Mouse (Mus musculus): ENCODE results near the gene Kank2.
"Not testable (repeated sequence)": the region's sequence is repeated elsewhere in the genome, so short reads cannot be mapped to it uniquely, and the experiment has no call there.

The Kank2 gene

DNA sequence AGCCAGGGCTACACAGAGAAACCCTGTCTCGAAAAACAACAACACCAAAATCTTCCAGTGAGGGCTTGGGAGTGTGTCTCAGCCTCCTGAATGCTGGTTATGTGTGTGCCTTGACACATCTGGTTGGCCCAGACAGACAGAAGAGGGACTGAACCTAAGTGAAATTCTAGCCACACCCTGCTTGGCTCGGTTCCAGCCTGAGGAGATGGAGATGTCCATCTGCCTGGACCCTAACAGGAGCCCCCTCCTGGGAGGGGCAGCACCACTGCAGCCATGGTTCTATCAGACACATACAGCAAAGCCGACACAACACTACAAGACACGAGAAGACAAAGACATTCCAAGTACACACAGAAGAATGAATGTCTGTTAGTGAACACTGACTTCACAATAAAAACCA, 19.6 kb upstream of the Kank2 start:
- in situ Hi-C loops (cut with MboI, MseI): no loop called here

DNA sequence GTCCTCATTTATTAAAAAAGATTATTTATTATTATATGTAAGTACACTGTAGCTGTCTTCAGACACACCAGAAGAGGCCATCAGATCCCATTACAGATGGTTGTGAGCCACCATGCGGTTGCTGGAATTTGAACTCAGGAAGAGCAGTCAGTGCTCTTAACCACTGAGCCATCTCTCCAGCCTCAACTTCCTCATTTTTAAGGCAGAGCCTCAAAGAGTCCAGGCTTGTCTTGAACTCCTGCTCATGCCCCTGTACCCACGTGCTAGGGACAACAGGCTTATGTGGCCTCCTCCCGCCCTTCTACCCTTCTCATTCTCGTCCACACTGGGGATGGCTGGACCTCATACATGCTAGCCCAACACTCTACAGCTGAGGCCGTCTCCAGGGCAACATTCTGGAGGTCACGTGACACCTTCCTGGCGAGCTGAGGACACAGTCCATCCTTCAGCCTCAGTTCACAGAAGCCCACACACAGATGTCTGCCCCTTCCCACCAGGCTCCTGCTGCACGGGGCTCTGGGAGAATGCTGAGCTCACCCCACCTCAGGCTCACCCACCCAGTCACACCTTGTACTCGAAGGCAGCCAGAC, 18.3 kb upstream of the Kank2 start:
- in situ Hi-C loops (cut with MboI, MseI): no loop called here

GRCm38 (mm10) chr9:21811170-21811569, 12.6 kb upstream of the Kank2 start:
- in situ Hi-C loops (cut with MboI, MseI): no loop called here

DNA sequence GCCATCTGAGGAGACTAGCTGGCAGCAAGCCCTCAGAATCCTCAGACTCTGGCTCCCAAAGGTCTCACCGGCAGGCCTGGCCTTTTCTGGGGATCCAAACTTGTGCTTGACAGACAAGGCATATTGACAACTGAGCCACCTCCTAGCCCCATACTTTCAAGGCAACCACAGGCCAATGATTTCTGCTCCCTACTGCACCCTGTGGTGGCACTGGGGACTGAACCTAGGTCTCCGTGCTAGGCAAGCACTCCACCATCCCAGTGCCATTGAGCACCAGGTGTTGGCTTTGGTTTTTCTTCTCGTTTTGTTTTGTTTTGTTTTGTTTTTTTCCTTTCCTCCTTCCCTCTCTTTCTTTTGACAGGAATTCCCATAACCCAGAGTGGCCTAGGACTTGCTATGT, 10.0 kb upstream of the Kank2 start:
- in situ Hi-C loops (cut with MboI, MseI): no loop called here

GRCm38 (mm10) chr9:21806976-21807375, 8.4 kb upstream of the Kank2 start:
- in situ Hi-C loops (cut with MboI, MseI): no loop called here

- in situ Hi-C loops (cut with MboI, MseI): no loop called here
Observed at GRCm38 (mm10) chr9:21806363-21806762, 7.8 kb upstream of the Kank2 start.

- in situ Hi-C loops (cut with MboI, MseI): no loop called here
Observed at GRCm38 (mm10) chr9:21803986-21804644, 5.6 kb upstream of the Kank2 start.

GRCm38 (mm10) chr9:21801591-21801990, 3.0 kb upstream of the Kank2 start:
- in situ Hi-C loops (cut with MboI, MseI): no loop called here

GRCm38 (mm10) chr9:21801121-21801520, 2.6 kb upstream of the Kank2 start:
- in situ Hi-C loops (cut with MboI, MseI): no loop called here

DNA sequence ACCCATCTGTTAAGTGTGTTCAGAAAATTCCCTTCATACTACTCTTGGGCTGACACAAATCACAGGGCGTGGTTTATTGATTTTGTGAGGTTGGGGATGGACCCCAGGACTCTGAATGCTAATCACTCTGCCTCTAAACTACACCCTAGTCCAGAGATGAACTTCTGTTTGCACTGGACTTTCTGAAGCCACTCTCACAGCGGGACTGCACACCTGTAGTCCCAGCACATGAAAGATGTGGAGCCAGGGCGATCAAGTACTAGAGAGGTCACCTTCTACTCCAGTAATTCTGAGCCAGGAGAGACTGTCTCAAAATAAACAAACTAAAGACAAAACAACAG, 436 bp upstream of the Kank2 start:
- in situ Hi-C loops (cut with MboI, MseI): no loop called here

DNA sequence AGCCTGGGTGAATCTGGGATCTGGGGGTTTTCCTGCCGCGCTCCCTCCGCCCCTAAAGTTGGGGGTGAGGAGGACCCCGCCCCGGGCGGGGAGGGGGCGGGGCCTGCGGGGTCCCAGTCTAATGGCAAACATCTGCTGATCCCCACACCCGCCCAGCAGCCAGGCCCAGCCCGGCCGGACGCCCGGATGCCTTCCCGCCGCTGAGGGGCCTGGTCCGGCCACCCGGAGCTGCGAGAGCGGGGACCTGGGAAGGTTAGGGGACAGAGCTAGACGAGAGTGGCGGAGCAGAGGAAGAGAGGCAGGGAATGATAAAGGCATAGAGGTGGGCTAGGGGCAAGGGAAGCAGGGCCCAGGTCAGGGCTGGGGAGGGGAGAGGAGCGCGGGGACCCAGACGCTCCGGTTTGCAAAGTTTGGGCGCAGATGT, 611 bp downstream of the Kank2 start:
- in situ Hi-C loops (cut with MboI, MseI): no loop called here

- in situ Hi-C loops (cut with MboI, MseI): no loop called here
Observed at GRCm38 (mm10) chr9:21796919-21797318, 1.6 kb downstream of the Kank2 start.

DNA sequence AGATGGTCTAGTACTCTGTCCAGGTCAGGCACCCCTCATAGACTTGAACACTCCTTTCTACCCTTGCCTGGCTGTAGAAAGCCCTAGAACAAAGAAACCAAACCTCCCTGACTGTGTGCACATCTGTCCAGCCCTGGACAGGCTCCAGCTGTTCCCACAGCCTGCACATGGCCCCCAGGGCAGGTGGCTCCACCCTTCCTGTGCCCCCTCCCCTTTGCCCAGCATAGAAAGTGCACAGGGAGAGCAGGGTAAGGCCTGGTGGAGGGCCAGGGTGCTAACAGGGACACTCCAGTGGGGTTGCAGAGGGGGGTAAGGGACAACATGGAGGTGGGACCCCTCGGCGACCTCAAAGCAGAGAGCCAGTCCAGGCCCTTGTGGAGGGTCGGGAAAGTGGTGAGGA, 2.3 kb downstream of the Kank2 start:
- in situ Hi-C loops (cut with MboI, MseI): no loop called here

DNA sequence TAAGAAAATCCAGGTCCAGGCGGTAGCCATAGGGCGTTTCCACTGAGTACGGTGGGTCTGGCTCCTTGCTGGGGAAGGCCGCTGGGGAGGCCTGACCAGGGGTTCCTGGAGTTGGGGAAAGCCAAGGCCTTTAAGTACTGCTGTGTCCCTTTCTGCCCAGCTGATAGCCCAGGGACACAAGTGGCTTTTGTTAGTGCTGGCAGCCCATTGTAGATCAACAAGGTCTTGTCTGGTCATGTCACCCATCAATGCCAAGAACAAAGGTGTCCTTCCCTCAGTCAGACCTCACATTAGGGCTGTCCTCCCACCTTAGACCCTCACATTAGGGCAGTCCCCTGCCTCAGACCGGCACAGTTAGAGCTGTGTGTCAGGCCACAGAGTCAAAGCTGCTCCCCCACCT, 3.0 kb downstream of the Kank2 start:
- in situ Hi-C loops (cut with MboI, MseI): no loop called here

DNA sequence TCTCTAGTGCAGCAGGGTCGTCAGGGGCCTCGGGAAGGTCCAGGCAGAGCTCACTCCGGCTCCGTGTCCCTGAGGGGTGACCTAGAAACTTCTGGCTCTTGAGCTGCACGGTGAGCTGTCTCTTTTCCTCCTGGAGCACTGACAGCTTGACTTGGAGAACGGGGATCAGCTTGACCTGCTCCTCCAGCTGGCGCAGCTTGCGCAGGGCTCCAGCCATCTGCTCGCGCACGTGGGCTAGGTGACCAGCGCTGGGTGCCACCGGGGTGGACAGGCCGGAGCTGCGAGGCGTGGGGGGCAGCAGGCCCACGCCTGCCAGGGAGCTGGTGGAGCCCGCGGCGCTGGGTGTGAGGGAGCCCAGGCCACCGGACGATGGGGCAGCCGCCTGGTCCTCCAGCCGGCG, 3.6 kb downstream of the Kank2 start:
- in situ Hi-C loops (cut with MboI, MseI): no loop called here

GRCm38 (mm10) chr9:21794344-21794834, 4.2 kb downstream of the Kank2 start:
- in situ Hi-C loops (cut with MboI, MseI): no loop called here

- in situ Hi-C loops (cut with MboI, MseI): not testable (repeated sequence)
Observed at GRCm38 (mm10) chr9:21793507-21793906, 5.0 kb downstream of the Kank2 start.

DNA sequence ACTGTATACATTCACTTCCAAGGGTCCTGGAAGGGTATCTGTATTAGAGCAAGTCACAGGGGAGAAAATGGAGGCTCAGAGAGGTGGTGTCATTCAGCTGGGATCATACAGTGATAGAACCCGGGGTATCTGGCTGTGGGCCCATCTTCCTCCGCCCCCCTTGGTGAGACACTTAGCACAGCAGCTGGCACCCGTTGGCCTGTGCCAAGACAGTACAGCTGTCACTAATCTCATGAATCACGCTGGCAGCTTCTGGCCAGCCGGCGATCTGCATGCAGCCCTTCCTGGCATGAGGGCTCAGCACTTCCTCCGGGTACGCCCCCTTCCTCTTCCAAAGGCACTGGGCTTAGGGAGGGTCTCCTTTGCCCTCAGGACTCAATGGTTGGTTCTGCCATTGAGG, 5.9 kb downstream of the Kank2 start:
- in situ Hi-C loops (cut with MboI, MseI): no loop called here

GRCm38 (mm10) chr9:21791861-21792260, 6.7 kb downstream of the Kank2 start:
- in situ Hi-C loops (cut with MboI, MseI): no loop called here

DNA sequence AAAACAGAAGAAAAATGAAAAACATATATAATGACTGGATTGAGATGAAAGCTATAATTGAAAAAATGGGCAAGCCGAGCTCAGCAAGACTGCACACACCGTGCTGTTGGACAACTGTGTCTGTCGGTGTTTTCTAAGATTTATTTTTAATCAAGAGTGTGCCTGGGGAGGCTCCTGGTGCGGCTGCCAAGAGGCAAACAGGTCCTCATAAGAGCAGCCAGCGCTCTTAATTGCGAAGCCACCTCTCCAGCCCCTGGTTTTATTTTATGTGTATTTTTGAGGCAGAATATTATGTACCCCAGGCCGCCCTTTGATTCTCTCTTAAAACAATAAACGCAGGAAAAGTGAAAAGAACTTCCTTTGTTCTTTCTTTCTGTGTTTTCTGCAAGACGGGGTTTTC, 10.3 kb downstream of the Kank2 start:
- in situ Hi-C loops (cut with MboI, MseI): no loop called here

DNA sequence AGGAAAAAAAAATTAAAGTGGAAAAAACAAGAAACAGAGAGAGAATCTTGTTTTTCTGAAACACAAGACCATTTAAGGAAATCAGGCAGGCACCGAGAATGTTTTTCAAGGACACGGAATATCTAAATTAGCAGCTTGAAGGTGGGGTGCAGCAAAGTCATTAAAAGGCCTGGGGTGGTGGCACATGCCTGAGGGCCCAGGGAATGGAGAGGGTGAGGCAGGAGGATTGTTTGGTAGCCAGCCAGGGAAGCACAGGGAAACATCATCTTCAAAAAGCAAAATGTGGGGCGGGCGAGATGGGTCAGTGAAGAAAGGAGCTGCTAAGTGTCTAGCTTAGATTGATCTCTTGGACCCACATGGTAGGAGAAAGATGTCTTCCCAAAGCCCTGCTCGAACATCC, 10.9 kb downstream of the Kank2 start:
- in situ Hi-C loops (cut with MboI, MseI): no loop called here

- in situ Hi-C loops (cut with MboI, MseI): no loop called here
Observed at GRCm38 (mm10) chr9:21786906-21787305, 11.6 kb downstream of the Kank2 start.

DNA sequence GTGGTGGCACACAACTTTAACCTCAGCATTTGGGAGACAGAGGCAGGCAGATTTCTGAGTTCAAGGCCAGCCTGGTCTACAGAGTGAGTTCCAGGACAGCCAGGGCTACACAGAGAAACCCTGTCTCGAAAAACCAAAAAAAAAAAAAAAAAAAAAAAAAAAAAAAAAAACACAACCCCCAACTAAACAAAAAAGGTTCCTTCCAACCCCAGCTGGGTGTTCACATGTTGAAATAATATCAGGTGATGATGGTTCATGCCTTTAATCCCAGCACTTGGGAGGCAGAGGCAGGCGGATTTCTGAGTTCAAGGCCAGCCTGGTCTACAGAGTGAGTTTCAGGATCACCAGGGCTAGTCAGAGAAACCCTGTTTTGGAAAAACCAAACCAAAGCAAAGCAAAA, 12.2 kb downstream of the Kank2 start:
- in situ Hi-C loops (cut with MboI, MseI): not testable (repeated sequence)

Measured in T-helper 2 cell (primary cell).